Mouse (Mus musculus) yolk sac, embryonic 10.5 days (tissue): Measurements from ENCODE around the gene Ftsj3.
"Not testable (repeated sequence)": the region's sequence is repeated elsewhere in the genome, so short reads cannot be mapped to it uniquely, and the experiment has no call there.

Experiments used
- DNase-seq: peaks from one replicate; pipeline ENCODE4 v3.0.0-alpha.2; 2017; ENCODE audit warnings: low spot score

Ftsj3 gene

GRCm38 (mm10) chr11:106201337-106202122 is 54.3 kb downstream of the Ftsj3 start:
- DNase-seq: no peak

GRCm38 (mm10) chr11:106200756-106201155 is 55.1 kb downstream of the Ftsj3 start:
- no peak for DNase-seq

- not testable (repeated sequence) for DNase-seq
These were observed 55.9 kb downstream of the Ftsj3 start for GRCm38 (mm10) chr11:106199997-106200396.
